Mouse (Mus musculus) left cerebral cortex, postnatal 14 days (tissue): ENCODE measurements around the gene Gm49333. TPM values are rescaled to one million over a fixed set of nuclear protein-coding genes. Genes with fewer than 3 reads are reported as not detected.

ENCODE experiments used
- DNase-seq, 2 experiments: peaks; one replicate each; pipeline ENCODE4 v3.0.0; 2021 to 2022; ENCODE audit warnings: low spot score in 2 of 2, mixed read lengths in 1 of 2
- intact Hi-C: fragments of 180-260 bp; cut with DNase I; formaldehyde crosslinking; loops from one replicate; pipeline ENCODE4 v1.15.1; 2025
- microRNA-seq, 2 experiments: library from miRNA; unstranded; fragments of <30 nt; microRNA quantifications; one replicate each; pipeline ENCODE4 v1.2.0; 2022
- total RNA-seq, 2 experiments: library from RNA; stranded (reverse); gene quantifications; 2 replicates each; pipeline ENCODE4 v1.2.3; 2021

Gm49333 gene
- total RNA-seq, 2 experiments from 2014 or later: 0.34 TPM; not detected in 1

DNA sequence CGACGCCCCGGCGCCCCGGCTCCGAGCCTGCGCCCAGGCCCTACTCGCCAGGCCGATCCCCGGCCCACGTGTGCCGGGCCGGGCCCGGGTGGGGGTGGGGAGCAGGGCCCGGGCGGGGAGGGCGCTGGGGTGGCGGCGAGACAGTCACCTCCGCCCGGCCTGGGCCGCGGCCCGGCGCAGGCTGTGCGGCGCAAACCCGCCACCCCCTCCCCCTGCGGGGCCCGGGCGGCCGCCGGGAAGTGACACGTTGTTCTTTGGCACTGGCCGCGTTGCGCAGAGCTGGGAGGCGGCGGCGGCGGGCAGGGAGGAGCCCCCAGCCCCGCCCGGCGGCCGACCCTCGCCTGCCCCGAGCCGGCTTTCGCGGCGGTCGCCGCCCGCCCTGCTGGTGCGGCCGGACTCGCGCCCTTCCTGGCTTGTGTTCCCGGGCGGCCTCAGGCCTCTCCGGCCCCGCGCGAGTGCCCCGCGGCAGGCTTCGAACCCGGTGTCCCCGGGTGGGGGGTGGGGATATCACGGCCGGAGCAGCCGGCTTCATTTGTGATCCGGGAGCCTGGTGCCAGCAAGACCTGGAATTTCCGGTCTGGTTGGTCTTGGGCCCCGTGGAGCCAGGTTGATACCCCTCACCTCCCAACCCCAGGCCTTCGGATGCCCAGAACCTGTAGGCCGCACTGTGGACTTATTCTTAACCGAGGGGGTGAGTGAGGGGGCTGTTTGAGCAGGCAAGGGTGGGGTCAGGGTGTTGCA lies 61.7 kb downstream of the Gm49333 start:
- intact Hi-C loops: no loop called here
- peak; percentile 37 to 45 for DNase-seq

DNA sequence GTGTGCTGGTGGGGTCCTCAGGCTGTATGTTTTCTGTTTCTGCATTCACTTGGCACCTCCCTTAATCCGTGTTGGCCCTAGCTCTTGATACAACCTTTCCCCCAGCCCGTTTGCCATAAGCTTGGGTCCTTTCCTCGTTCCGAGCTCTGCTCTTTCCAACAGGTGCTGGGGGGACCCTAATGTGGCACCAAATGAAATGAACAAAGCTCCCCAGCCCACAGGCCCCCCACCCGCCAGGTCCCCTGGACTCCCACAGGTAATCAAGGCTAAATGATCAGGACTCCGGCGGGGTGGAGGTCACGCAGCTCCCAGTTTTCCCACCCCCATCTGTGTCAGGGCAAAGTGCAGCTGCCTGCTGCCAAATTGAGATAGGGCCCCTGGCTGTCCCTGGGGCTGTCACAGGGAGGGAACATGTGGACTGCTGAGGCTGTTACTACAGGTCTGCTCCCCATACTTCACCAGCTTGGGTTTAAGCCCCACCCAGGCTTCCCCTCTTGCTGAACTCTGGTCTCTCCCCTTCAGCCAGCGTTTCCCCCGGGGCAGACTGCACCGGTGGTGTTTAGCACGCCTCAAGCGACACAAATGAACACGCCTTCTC lies 62.4 kb downstream of the Gm49333 start:
- intact Hi-C loops: no loop called here
- no peak for DNase-seq

GRCm38 (mm10) chr16:20675213-20675612 lies 63.8 kb downstream of the Gm49333 start:
- intact Hi-C loops: no loop called here
- no peak for DNase-seq

GRCm38 (mm10) chr16:20676702-20677101 lies 65.3 kb downstream of the Gm49333 start:
- no peak for DNase-seq
- intact Hi-C loops: no loop called here

- no peak for DNase-seq
- intact Hi-C loops: no loop called here
These were observed 66.0 kb downstream of the Gm49333 start for GRCm38 (mm10) chr16:20677380-20677779.

DNA sequence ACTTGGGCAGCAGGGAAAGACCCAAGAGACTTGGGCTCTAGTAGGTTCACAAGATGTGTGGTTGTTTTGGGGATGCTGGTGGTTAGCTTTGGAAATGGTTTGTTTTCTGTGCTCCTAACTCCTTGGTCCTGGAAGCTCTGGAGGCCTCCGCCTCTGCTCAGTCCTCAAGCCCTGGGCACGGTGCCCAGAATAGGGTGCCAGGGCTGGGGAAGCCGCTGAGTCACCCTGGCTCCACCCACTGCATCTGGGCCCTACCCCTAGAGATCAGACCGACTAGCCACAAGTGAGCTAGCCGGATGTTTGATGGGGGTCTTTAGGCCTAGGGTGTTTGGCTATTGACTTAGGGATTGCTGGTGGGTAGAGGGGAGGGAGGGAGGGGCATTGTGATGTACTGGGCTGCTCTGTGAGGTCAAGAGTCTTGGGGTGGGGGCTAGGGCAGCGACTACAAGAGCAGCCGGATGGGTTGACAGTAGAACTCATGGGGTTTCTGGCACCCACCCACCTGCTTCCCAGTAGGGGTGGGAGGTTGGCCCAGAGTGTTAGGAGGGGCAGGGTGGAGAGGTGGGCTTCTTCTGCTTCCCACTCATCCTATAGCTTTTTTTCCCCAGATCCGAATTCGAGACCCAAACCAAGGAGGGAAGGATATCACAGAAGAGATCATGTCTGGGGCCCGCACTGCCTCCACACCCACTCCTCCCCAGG lies 66.7 kb downstream of the Gm49333 start:
- DNase-seq: peak; percentile 50 to 62
- intact Hi-C loops: no loop called here

GRCm38 (mm10) chr16:20690774-20691173 lies 79.4 kb downstream of the Gm49333 start:
- no peak for DNase-seq
- intact Hi-C loops: no loop called here

GRCm38 (mm10) chr16:20691617-20692016 lies 80.2 kb downstream of the Gm49333 start:
- intact Hi-C loops: no loop called here
- DNase-seq: no peak

GRCm38 (mm10) chr16:20692241-20692965 lies 81.0 kb downstream of the Gm49333 start:
- no peak for DNase-seq

DNA sequence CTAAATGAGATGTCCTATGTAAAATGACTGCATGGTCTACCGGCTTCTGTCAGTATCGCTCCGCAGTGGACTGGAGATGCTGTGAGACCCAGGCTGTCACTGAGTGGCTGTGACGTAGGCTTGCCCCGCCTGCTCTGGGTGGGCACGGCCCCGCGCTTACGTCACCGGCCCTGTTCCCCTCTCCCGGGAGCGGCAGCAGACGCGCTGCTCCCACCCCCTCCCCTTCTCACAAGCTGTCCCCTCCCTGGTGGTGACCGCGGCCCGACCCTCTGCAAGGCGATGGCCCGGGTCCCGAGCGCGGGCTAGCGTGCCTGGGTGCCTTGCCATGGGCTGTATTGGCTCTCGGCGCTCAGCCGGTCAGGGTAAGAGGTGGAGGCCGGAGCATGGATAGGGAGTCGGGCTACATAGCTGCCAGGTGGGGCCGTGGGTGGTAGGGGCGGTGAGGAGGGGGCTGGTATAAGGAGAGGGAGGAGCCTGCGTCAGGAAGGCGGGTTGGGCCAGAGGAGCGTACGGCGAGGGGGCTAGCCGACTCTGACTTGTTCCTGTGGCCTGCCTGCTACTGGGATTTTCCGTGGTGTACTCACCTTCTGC lies 81.8 kb downstream of the Gm49333 start, which contains the start of gene Fam131a:
Gene Fam131a (plus strand): TSS at position 131 of the 591 bp plus-strand sequence.
- intact Hi-C loops: no loop called here
- DNase-seq: peak; percentile 95

More at GRCm38 (mm10) chr16:20692241-20692965, 81.0 kb downstream of the Gm49333 start:
- intact Hi-C loops: no loop called here

DNA sequence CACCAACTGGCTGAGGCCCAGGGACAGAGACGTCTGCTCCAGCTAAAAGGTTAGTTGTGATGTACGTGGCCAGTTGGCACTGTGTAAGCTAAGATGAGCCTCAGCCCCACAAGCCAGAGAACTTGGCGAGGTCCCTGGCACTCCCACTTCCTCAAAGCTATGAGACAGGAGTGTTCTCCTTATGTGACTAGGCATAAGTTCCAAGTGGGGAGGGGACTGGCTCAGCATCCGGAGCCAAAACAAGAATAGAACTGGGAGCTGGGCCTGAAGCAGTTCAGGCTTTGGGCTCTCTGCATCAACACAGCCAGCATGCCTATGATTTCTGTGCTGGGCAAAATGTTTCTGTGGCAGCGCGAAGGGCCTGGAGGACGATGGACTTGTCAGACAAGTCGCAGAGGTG lies 83.4 kb downstream of the Gm49333 start:
- intact Hi-C loops: no loop called here
- DNase-seq: peak; percentile 76 to 92

Small RNAs within 50 kb of the gene (microRNA-seq; reads per million reads assigned to microRNA genes)
- gene Mir1224: 631 to 656 reads per million in 2 experiments

Other genes starting within 250 kb of the Gm49333 start
- gene Abcc5, start 185.2 kb upstream of the Gm49333 start, total RNA-seq: 100 to 1,000 TPM; 188 to 198 TPM
- gene Eif2b5, start 112.8 kb upstream of the Gm49333 start, total RNA-seq: 10 to 100 TPM; 55.0 to 57.6 TPM
- gene Dvl3, start 94.6 kb upstream of the Gm49333 start, total RNA-seq: 10 to 100 TPM; 82.2 to 86.1 TPM
- 100 to 1,000 TPM; 917 to 964 TPM for gene Ap2m1, start 76.1 kb upstream of the Gm49333 start, total RNA-seq
- gene Abcf3, start 63.0 kb upstream of the Gm49333 start, total RNA-seq: 10 to 100 TPM; 82.9 to 86.5 TPM
- gene Vwa5b2, start 22.1 kb upstream of the Gm49333 start, total RNA-seq: 10 to 100 TPM; 58.6 to 63.8 TPM
- gene Eef1akmt4, start within 50 bp of the Gm49333 start, total RNA-seq: 1 to 10 TPM; 1.6 to 2.6 TPM
- gene Alg3, start 125 bp downstream of the Gm49333 start, total RNA-seq: 10 to 100 TPM; 13.0 to 14.3 TPM
- 100 to 1,000 TPM; 176 to 177 TPM for gene Camk2n2, start 9.7 kb downstream of the Gm49333 start, total RNA-seq
- gene Ece2, start 18.2 kb downstream of the Gm49333 start, total RNA-seq: 10 to 100 TPM; 22.3 to 26.2 TPM
- 100 to 1,000 TPM; 238 to 253 TPM for gene Psmd2, start 40.0 kb downstream of the Gm49333 start, total RNA-seq
- 100 to 1,000 TPM; 330 to 342 TPM for gene Eif4g1, start 56.7 kb downstream of the Gm49333 start, total RNA-seq
- 100 to 1,000 TPM; 381 to 399 TPM for gene Fam131a, start 81.6 kb downstream of the Gm49333 start, total RNA-seq
- 10 to 100 TPM; 21.4 to 29.5 TPM for gene Polr2h, start 106.1 kb downstream of the Gm49333 start, total RNA-seq
- 10 to 100 TPM; 56.5 to 58.7 TPM for gene Clcn2, start 106.1 kb downstream of the Gm49333 start, total RNA-seq
- gene Chrd, start 121.5 kb downstream of the Gm49333 start, total RNA-seq: 10 to 100 TPM; 26.9 to 36.6 TPM
- 1 to 10 TPM; 3.8 to 4.5 TPM for gene Thpo, start 122.9 kb downstream of the Gm49333 start, total RNA-seq